Mouse (Mus musculus) B cell, adult (primary cell): ENCODE data around the gene Ubfd1. TPM values are rescaled to one million over a fixed set of nuclear protein-coding genes. Genes with fewer than 3 reads are reported as not detected.

Source experiments
- total RNA-seq: library from RNA; stranded (reverse); gene quantifications from 4 replicates; pipeline ENCODE4 v1.2.4, GENCODE M21; 2023; ENCODE audit not compliant: inconsistent age

The Ubfd1 gene
- total RNA-seq = 33.3 to 51.8 TPM (median 41.8 TPM) in 4 replicates

GRCm38 (mm10) chr7:122066945-122067516, at the start of gene Ubfd1, which contains the start of gene Ears2:
Ubfd1 (plus strand) TSS chr7:122067175.
Ears2 (minus strand) TSS chr7:122067263.

GRCm38 (mm10) chr7:122020667-122021354, 46.2 kb upstream of the Ubfd1 start, which contains the start of gene Gga2:
Gga2 (minus strand) TSS chr7:122021222.

GRCm38 (mm10) chr7:122101747-122102244, 34.8 kb downstream of the Ubfd1 start, which contains the start of gene Ndufab1:
Ndufab1 (minus strand) TSS chr7:122101886.

Other genes with a start within 250 kb of the Ubfd1 start
- gene Scnn1b, start 202.1 kb upstream of the Ubfd1 start, total RNA-seq = not detected in 4 replicates
- gene Cog7, start 85.5 kb upstream of the Ubfd1 start, total RNA-seq = 13.3 to 15.6 TPM (median 13.9 TPM) in 4 replicates
- gene Gga2, start 46.0 kb upstream of the Ubfd1 start, total RNA-seq = 316 to 339 TPM (median 335 TPM) in 4 replicates
- 15.1 to 19.3 TPM (median 17.2 TPM) in 4 replicates for gene Ears2, start 88 bp downstream of the Ubfd1 start, total RNA-seq
- 58.9 to 75.4 TPM (median 69.5 TPM) in 4 replicates for gene Ndufab1, start 34.7 kb downstream of the Ubfd1 start, total RNA-seq
- gene Palb2, start 65.8 kb downstream of the Ubfd1 start, total RNA-seq = 5.6 to 6.9 TPM (median 6.3 TPM) in 4 replicates
- gene Dctn5, start 65.9 kb downstream of the Ubfd1 start, total RNA-seq = 71.1 to 87.4 TPM (median 78.2 TPM) in 4 replicates
- gene Plk1, start 92.3 kb downstream of the Ubfd1 start, total RNA-seq = 2.5 to 5.0 TPM (median 4.5 TPM) in 4 replicates
- not detected in 4 replicates for gene Ern2, start 119.0 kb downstream of the Ubfd1 start, total RNA-seq
- gene Chp2, start 152.3 kb downstream of the Ubfd1 start, total RNA-seq = 0.61 to 0.75 TPM (median 0.66 TPM) in 3 of 4 replicates, not detected in the other
- 496 to 537 TPM (median 524 TPM) in 4 replicates for gene Prkcb, start 221.6 kb downstream of the Ubfd1 start, total RNA-seq